Comparison of ENCODE assay signal across 19 mouse cellular contexts in genomic region chr10:42079775-42080174, GRCm38 (mm10).
"Had no signal": no experiment of that assay in that cellular context is flagged by ENCODE, and none has a peak within 500 bp of the region (broad histone marks: within the 10 kb centered on the region; RNA-seq: fewer than 3 reads in every experiment).

No protein-coding gene starts in this region.

- H3K4me1 ChIP-seq: intestine, embryonic 15.5 days; limb, embryonic 15.5 days; midbrain, embryonic 12.5 days had no signal

- H3K36me3 ChIP-seq: intestine, embryonic 15.5 days; limb, embryonic 12.5 days; limb, embryonic 15.5 days; liver, embryonic 12.5 days; liver, embryonic 15.5 days; midbrain, embryonic 12.5 days had no signal

- H3K9me3 ChIP-seq: intestine, embryonic 15.5 days; limb, embryonic 12.5 days; limb, embryonic 15.5 days; liver, embryonic 15.5 days had no signal

- DNase-seq: kidney, adult 11 months; kidney, adult 8-10 months; kidney, postnatal 25 days; left cerebral cortex, postnatal 4 days; lung, adult 2 months; lung, postnatal 14 days; thymus, adult 2 months; thymus, postnatal 14 days; thymus, postnatal 4 days had no signal

- ATAC-seq: intestine, embryonic 15.5 days; liver, embryonic 12.5 days; midbrain, embryonic 16.5 days had no signal

- H3K4me3 ChIP-seq: intestine, embryonic 15.5 days; limb, embryonic 12.5 days; limb, embryonic 15.5 days; liver, embryonic 12.5 days; liver, embryonic 15.5 days; megakaryocyte, embryonic 14.5 days; midbrain, embryonic 12.5 days had no signal

- H3K9ac ChIP-seq: intestine, embryonic 15.5 days; limb, embryonic 12.5 days; limb, embryonic 15.5 days; liver, embryonic 12.5 days; liver, embryonic 15.5 days; midbrain, embryonic 12.5 days had no signal

- H3K4me2 ChIP-seq: intestine, embryonic 15.5 days; limb, embryonic 12.5 days; limb, embryonic 15.5 days; liver, embryonic 12.5 days; liver, embryonic 15.5 days; midbrain, embryonic 12.5 days had no signal

- H3K27me3 ChIP-seq: intestine, embryonic 15.5 days; limb, embryonic 12.5 days; limb, embryonic 15.5 days; liver, embryonic 12.5 days; liver, embryonic 15.5 days; megakaryocyte, embryonic 14.5 days had no signal

- H3K27ac ChIP-seq: intestine, embryonic 15.5 days; kidney, postnatal 0 days; limb, embryonic 12.5 days; limb, embryonic 15.5 days; liver, embryonic 12.5 days; liver, embryonic 15.5 days; macrophage; midbrain, embryonic 12.5 days had no signal
